Mouse (Mus musculus) activated CD4-positive, CD25-positive, alpha-beta regulatory T cell, adult 4 months (primary cell): ENCODE measurements around the gene Chaf1a. TPM values are rescaled to one million over a fixed set of nuclear protein-coding genes. Genes with fewer than 3 reads are reported as not detected.

Source experiments
- ATAC-seq: one replicate; pipeline ENCODE4 v1.8.0; 2017
- polyA plus RNA-seq, 2 experiments: library from polyadenylated mRNA; unstranded; fragments of 100-300 nt; shearing (Covaris generic); gene quantifications; one replicate each; pipeline ENCODE4 v1.2.1; 2017

Chaf1a gene
- polyA plus RNA-seq, 2 experiments from 2014 or later = 1.0 to 1.6 TPM

DNA sequence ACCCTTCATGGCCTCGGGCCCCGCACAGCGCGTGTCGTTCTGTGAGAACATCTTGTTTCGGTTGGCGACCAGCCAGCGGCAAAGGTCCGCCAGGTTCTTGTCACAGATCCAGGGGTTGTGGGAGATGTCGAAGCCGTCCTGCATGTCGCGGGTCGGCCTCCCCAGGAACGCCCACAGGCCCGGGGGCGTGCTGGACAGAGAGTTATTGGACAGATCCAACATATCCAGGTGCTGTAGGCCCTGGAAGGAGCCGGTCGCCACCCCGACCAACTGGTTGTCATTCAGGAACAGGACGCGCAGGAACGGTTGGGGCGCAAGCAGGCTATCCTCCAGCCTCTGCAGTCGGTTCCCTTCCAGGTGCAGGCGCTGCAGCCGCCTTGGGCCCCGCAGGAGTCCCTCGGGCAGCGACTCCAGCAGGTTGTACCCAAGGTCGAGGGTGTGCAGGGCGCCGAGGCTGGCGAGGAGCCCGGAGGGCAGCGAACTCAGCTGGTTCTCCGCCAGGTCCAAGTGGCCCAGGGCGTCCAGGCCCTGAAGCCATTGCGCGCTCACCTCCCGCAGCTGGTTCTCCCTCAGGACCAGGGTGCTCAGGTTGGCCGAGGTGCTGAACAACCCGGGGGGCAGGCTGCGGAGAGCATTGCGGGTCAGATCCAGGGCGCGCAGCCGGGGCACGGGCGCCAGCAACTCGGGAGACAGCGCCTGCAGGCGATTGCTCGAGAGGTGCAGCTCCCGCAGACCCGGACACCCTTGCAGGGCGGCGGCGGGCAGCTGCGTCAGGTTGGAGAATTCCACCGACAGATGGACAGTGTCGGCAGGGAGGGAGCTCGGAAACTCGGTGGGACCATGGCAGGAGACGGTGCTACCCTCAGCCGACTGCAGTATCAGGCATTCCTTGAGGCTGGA lies 80.0 kb downstream of the Chaf1a start:
- ATAC-seq = no peak

- no peak for ATAC-seq
Observed at GRCm38 (mm10) chr17:56121826-56122225, 81.6 kb downstream of the Chaf1a start, which contains the start of gene Lrg1. Lrg1 (minus strand) TSS chr17:56122001.

Other genes starting within 250 kb of the Chaf1a start
- 10 to 100 TPM; 17.3 to 17.8 TPM for gene Zfp119a, start 161.5 kb upstream of the Chaf1a start, polyA plus RNA-seq
- 10 to 100 TPM; 28.5 to 36.9 TPM for gene Zfp959, start 148.3 kb upstream of the Chaf1a start, polyA plus RNA-seq
- 10 to 100 TPM; 17.2 to 17.4 TPM for gene Zfp119b, start 90.9 kb upstream of the Chaf1a start, polyA plus RNA-seq
- 10 to 100 TPM; 52.7 to 95.2 TPM for gene Ebi3, start 87.8 kb upstream of the Chaf1a start, polyA plus RNA-seq
- 10 to 100 TPM; 26.9 to 30.2 TPM for gene Yju2, start 81.3 kb upstream of the Chaf1a start, polyA plus RNA-seq
- gene Shd, start 70.0 kb upstream of the Chaf1a start, polyA plus RNA-seq = not detected
- gene Fsd1, start 53.9 kb upstream of the Chaf1a start, polyA plus RNA-seq = not detected
- gene Stap2, start 34.9 kb upstream of the Chaf1a start, polyA plus RNA-seq = under 1 TPM in 1 of 2 experiments, not detected in 1; 0.54 TPM
- 10 to 100 TPM; 22.9 to 23.8 TPM for gene Mpnd, start 34.7 kb upstream of the Chaf1a start, polyA plus RNA-seq
- 100 to 1,000 TPM in 1 of 2 experiments, 10 to 100 TPM in 1; 84.9 to 114 TPM for gene Sh3gl1, start 3.8 kb upstream of the Chaf1a start, polyA plus RNA-seq
- gene Ubxn6, start 34.6 kb downstream of the Chaf1a start, polyA plus RNA-seq = 10 to 100 TPM; 33.8 to 42.1 TPM
- gene Hdgfl2, start 39.2 kb downstream of the Chaf1a start, polyA plus RNA-seq = 10 to 100 TPM; 35.7 to 44.6 TPM
- gene Plin4, start 69.4 kb downstream of the Chaf1a start, polyA plus RNA-seq = under 1 TPM in 1 of 2 experiments, not detected in 1; 0.15 TPM
- gene Plin5, start 77.2 kb downstream of the Chaf1a start, polyA plus RNA-seq = not detected
- under 1 TPM in 1 of 2 experiments, not detected in 1; 0.34 TPM for gene Lrg1, start 81.6 kb downstream of the Chaf1a start, polyA plus RNA-seq
- not detected for gene Sema6b, start 99.9 kb downstream of the Chaf1a start, polyA plus RNA-seq
- 10 to 100 TPM; 34.9 to 38.7 TPM for gene Tnfaip8l1, start 122.0 kb downstream of the Chaf1a start, polyA plus RNA-seq
- gene Mydgf, start 143.5 kb downstream of the Chaf1a start, polyA plus RNA-seq = 10 to 100 TPM; 57.3 to 59.9 TPM
- 10 to 100 TPM; 11.5 to 16.9 TPM for gene Dpp9, start 178.5 kb downstream of the Chaf1a start, polyA plus RNA-seq
- 1 to 10 TPM; 4.5 to 5.8 TPM for gene Fem1a, start 216.4 kb downstream of the Chaf1a start, polyA plus RNA-seq
- 10 to 100 TPM in 1 of 2 experiments, 1 to 10 TPM in 1; 6.4 to 11.3 TPM for gene Ticam1, start 236.3 kb downstream of the Chaf1a start, polyA plus RNA-seq